15 mouse cellular contexts compared by ENCODE assay signal in genomic region chr19:36809476-36810168, GRCm38 (mm10). TPM values are rescaled to one million over a fixed set of nuclear protein-coding genes. Genes with fewer than 3 reads are reported as not detected.
DNase-seq lines count a peak whose midpoint lies in the region; ATAC-seq and TF ChIP-seq lines count a peak whose summit lies in the region.
"Had no signal": no experiment of that assay in that cellular context is flagged by ENCODE, and none has a peak within 500 bp of the region (broad histone marks: within the 10 kb centered on the region; RNA-seq: fewer than 3 reads in every experiment).

No protein-coding gene starts in this region.

- H3K4me1 ChIP-seq in kidney, adult 2 months (ENCODE audit: control insufficient read depth, insufficient read depth, low read length) = no peaks in the 10 kb centered on the region; the same call in 1 of the 2 replicates
- H3K4me1 ChIP-seq in liver, embryonic 16.5 days (ENCODE audit: control insufficient read depth, low read depth, low read length) = no peaks in the 10 kb centered on the region

- H3K9ac ChIP-seq in liver, embryonic 16.5 days (ENCODE audit: low read depth, low read length) = no peak overlapping the region
- H3K9ac ChIP-seq: embryonic facial prominence, embryonic 15.5 days; lung, embryonic 14.5 days had no signal

- peak; percentile 62; the same call in 1 of the 2 replicates for ATAC-seq in liver, embryonic 16.5 days (ENCODE audit: low read depth)
- ATAC-seq: activated CD4-positive, CD25-positive, alpha-beta regulatory T cell, adult 4 months had no signal

- TF ChIP-seq POLR2A in kidney, adult 2 months (IDR thresholded peaks at IDR 0.05; ENCODE audit: low read depth, low read length) = no peak

- WGBS in kidney, adult 2 months = 44% methylated on average over 12 of the region's 12 CpGs
- 34% methylated on average over 12 of the region's 12 CpGs for WGBS in liver, embryonic 16.5 days (ENCODE audit: insufficient replicate concordance)

- no peaks in the 10 kb centered on the region for H3K9me3 ChIP-seq in liver, embryonic 16.5 days (replicated peaks; ENCODE audit: control insufficient read depth, low read length)
- H3K9me3 ChIP-seq: embryonic facial prominence, embryonic 15.5 days had no signal

- H3K4me2 ChIP-seq in liver, embryonic 16.5 days (ENCODE audit: low read depth, low read length) = no peak overlapping the region
- H3K4me2 ChIP-seq: embryonic facial prominence, embryonic 15.5 days had no signal

- no peaks in the 10 kb centered on the region for H3K36me3 ChIP-seq in kidney, adult 2 months (ENCODE audit: control insufficient read depth, insufficient read depth, low read length)
- no peaks in the 10 kb centered on the region for H3K36me3 ChIP-seq in liver, embryonic 16.5 days (ENCODE audit: control insufficient read depth, insufficient read depth)
- H3K36me3 ChIP-seq: embryonic facial prominence, embryonic 15.5 days had no signal

- no peaks in the 10 kb centered on the region for H3K27me3 ChIP-seq in kidney, adult 2 months (replicated peaks; ENCODE audit: control insufficient read depth, insufficient read depth, low read length)
- no peaks in the 10 kb centered on the region for H3K27me3 ChIP-seq in liver, embryonic 16.5 days (ENCODE audit: control insufficient read depth, insufficient read depth, low read depth, low read length)
- H3K27me3 ChIP-seq: embryonic facial prominence, embryonic 15.5 days had no signal

- no peak for TF ChIP-seq CTCF in kidney, adult 2 months (conservative IDR thresholded peaks at IDR 0.05; ENCODE audit: insufficient read depth, insufficient read length, low read depth, low read length)

- no peak overlapping the region; the same call in 1 of the 2 replicates for H3K27ac ChIP-seq in kidney, adult 2 months (ENCODE audit: insufficient read depth, low read depth, low read length)
- no peak overlapping the region for H3K27ac ChIP-seq in liver, embryonic 16.5 days (ENCODE audit: low read length)
- H3K27ac ChIP-seq: embryonic facial prominence, embryonic 15.5 days had no signal

- DNase-seq in adrenal gland, adult 2 months = peak; percentile 59
- no peak for DNase-seq in adrenal gland, adult 8-10 months
- DNase-seq in left cerebral cortex, postnatal 10 days (ENCODE audit: extremely low spot score in 1 of 2, low spot score in 2 of 2) = peak; percentile 22 to 45
- DNase-seq in left cerebral cortex, adult 18-20 months (ENCODE audit: low spot score in 2 of 2) = no peak
- DNase-seq in kidney, adult 2 months = peak; percentile 74
- DNase-seq in spleen, postnatal 36 days (ENCODE audit: low spot score in 2 of 2) = no peak
- no peak for DNase-seq in gastrocnemius, adult 18-20 months (ENCODE audit: low spot score)
- DNase-seq: cerebellum, adult 9-11 months; gastrocnemius, postnatal 36 days; thymus, adult 18-20 months had no signal

- intact Hi-C loops in left cerebral cortex, postnatal 10 days (cut with DNase I) = no loop called here

- no peak overlapping the region for H3K4me3 ChIP-seq in kidney, adult 2 months (ENCODE audit: insufficient read depth, low read depth, low read length)
- H3K4me3 ChIP-seq in liver, embryonic 16.5 days (ENCODE audit: low read depth, low read length) = no peak overlapping the region
- H3K4me3 ChIP-seq: embryonic facial prominence, embryonic 15.5 days; myocyte had no signal

RNA-seq across cellular contexts. Expression of gene Tnks2, which starts 24.4 kb away (rescaled TPM):
- 10 to 100 TPM; 86.4 to 99.1 TPM for total RNA-seq in adrenal gland, adult 2 months (2021)
- 14.6 and 17.4 TPM in 2 replicates for polyA plus RNA-seq in adrenal gland, adult 2 months (2012; rRNA removed)
- total RNA-seq in adrenal gland, adult 8-10 months (2022) = 100 to 1,000 TPM in 3 of 4 experiments, 10 to 100 TPM in 1; 99.2 to 117 (median 106) TPM
- total RNA-seq in left cerebral cortex, postnatal 10 days (2021) = 100 to 1,000 TPM; 152 to 157 TPM
- total RNA-seq in left cerebral cortex, adult 18-20 months (2021) = 100 to 1,000 TPM; 110 to 117 TPM
- 19.2 and 24.8 TPM in 2 replicates for polyA plus RNA-seq in kidney, adult 2 months (2012; rRNA removed)
- 6.0 and 7.3 TPM in 2 replicates for polyA plus RNA-seq in liver, embryonic 16.5 days (2015; fragmentation: Nextera tagmentation; extraction: Ambion mirVana)
- total RNA-seq in gastrocnemius, adult 18-20 months (2021) = 100 to 1,000 TPM; 104 to 130 TPM

Comparison
In these comparisons a context has a peak if more than half of its experiments do, and no peak if none do; other contexts are left out.
1. DNase-seq: peak in adrenal gland, adult 2 months (single experiment), left cerebral cortex, postnatal 10 days (2 of 2) and kidney, adult 2 months (single experiment); none in adrenal gland, adult 8-10 months (single experiment), left cerebral cortex, adult 18-20 months (0 of 2), spleen, postnatal 36 days (0 of 2) and gastrocnemius, adult 18-20 months (single experiment).